Mouse (Mus musculus) T-helper 2 cell (primary cell): ENCODE results near the gene Defa33.
"Not testable (repeated sequence)": the region's sequence is repeated elsewhere in the genome, so short reads cannot be mapped to it uniquely, and the experiment has no call there.

Experiments used
- in situ Hi-C: fragments of 300-600 bp; cut with MboI, MseI; formaldehyde crosslinking; loops from one replicate; pipeline ENCODE4 v1.15.1; 2025; ENCODE audit warnings: high pct_unique_total_duplicates

Defa33 gene

GRCm38 (mm10) chr8:21391511-21391910 is at the start of gene Defa33:
Gene Defa33 (plus strand): TSS chr8:21391811.
- in situ Hi-C loops, result not testable (repeated sequence)

- in situ Hi-C loops, result not testable (repeated sequence)
Measured at GRCm38 (mm10) chr8:21378215-21378614, 13.4 kb upstream of the Defa33 start, which contains the start of gene Defa2. Gene Defa2 (plus strand): TSS chr8:21378515.

- in situ Hi-C loops, result not testable (repeated sequence)
Measured at GRCm38 (mm10) chr8:21427111-21427510, 35.5 kb downstream of the Defa33 start, which contains the start of gene Defa36. Gene Defa36 (plus strand): TSS chr8:21427411.
